Mouse (Mus musculus): ENCODE results near the gene Vmn1r189. TPM values are rescaled to one million over a fixed set of nuclear protein-coding genes. Genes with fewer than 3 reads are reported as not detected.

Gene Vmn1r189
- not detected in 4 replicates for total RNA-seq (2023)

DNA sequence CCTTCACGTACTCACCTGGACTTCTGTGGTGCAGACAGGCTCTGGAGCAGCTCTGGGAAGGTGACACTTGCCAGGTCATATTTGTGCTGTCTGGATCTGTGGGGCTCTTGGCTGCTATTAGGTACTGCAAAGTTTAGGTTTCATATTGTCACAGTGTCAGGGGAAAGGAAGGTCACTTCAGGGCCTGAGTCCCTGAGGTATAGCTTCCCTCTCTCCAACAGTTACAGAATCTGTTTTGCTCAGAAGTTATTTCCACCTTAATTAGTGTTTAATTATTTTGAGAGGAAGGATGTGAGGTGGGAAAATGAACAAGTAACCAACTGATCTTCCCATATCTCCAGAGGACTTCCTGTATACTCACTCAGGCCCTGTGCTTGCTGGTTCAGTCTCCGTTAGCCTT is at the start of gene Vmn1r189:
TSS of gene Vmn1r189 (minus strand) at position 101 of the 400 bp plus-strand sequence.

DNA sequence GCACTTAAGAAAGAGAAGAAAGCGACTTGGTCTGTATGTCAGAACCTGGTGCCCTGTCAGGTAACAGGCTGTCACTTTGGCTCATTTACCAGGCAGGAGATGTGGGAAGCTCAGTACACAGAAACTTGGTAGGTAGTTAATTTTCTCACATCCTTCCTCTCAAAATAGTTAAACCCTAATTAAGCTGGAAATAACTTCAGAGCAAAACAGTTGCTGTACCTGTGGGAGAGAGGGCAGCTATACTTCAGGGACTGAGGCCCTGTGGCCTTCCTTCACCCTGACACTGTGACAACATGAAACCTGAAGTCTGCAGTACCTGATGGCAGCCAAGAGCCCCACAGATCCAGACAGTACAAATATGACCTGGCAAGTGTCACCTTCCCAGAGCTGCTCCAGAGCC is 21.5 kb downstream of the Vmn1r189 start, which contains the start of gene Vmn1r188:
TSS of gene Vmn1r188 (plus strand) at position 301 of the 400 bp plus-strand sequence.

Other genes with a start within 250 kb of the Vmn1r189 start
- 3.0 to 4.9 TPM (median 3.4 TPM) in 4 replicates for gene Zfp184, start 160.7 kb downstream of the Vmn1r189 start, total RNA-seq (2023)
- not detected in 4 replicates for gene Pom121l2, start 124.6 kb downstream of the Vmn1r189 start, total RNA-seq (2023)
- 0.46 to 0.83 TPM (median 0.70 TPM) in 3 of 4 replicates, not detected in the other for gene Prss16, start 96.1 kb downstream of the Vmn1r189 start, total RNA-seq (2023)
- 15.9 to 84.2 TPM (median 37.8 TPM) in 4 replicates for gene Hist1h2ah, start 70.3 kb downstream of the Vmn1r189 start, total RNA-seq (2023)
- gene Hist1h2bk, start 70.0 kb downstream of the Vmn1r189 start, total RNA-seq (2023), result 28.7 to 55.1 TPM (median 42.1 TPM) in 4 replicates
- gene Hist1h4i, start 64.5 kb downstream of the Vmn1r189 start, total RNA-seq (2023), result 97.8 to 119 TPM (median 108 TPM) in 4 replicates
- 63.9 to 101 TPM (median 83.8 TPM) in 4 replicates for gene Hist1h2ag, start 62.9 kb downstream of the Vmn1r189 start, total RNA-seq (2023)
- 47.6 to 80.0 TPM (median 65.2 TPM) in 4 replicates for gene Hist1h2bj, start 62.6 kb downstream of the Vmn1r189 start, total RNA-seq (2023)
- gene Vmn1r188, start 21.4 kb downstream of the Vmn1r189 start, total RNA-seq (2023), result not detected in 4 replicates
- gene Vmn1r191, start 78.1 kb upstream of the Vmn1r189 start, total RNA-seq (2023), result not detected in 4 replicates
- not detected in 4 replicates for gene Vmn1r192, start 85.3 kb upstream of the Vmn1r189 start, total RNA-seq (2023)
- gene Vmn1r193, start 117.3 kb upstream of the Vmn1r189 start, total RNA-seq (2023), result not detected in 4 replicates
- not detected in 4 replicates for gene Vmn1r194, start 138.4 kb upstream of the Vmn1r189 start, total RNA-seq (2023)
- not detected in 4 replicates for gene Vmn1r195, start 164.7 kb upstream of the Vmn1r189 start, total RNA-seq (2023)
- not detected in 4 replicates for gene Vmn1r196, start 184.1 kb upstream of the Vmn1r189 start, total RNA-seq (2023)
- not detected in 4 replicates for gene Vmn1r197, start 218.8 kb upstream of the Vmn1r189 start, total RNA-seq (2023)
- gene Vmn1r198, start 244.5 kb upstream of the Vmn1r189 start, total RNA-seq (2023), result not detected in 4 replicates